Mouse (Mus musculus) monocyte, adult 5-6 weeks (primary cell): ENCODE results near the gene Klk1b3. TPM values are rescaled to one million over a fixed set of nuclear protein-coding genes. Genes with fewer than 3 reads are reported as not detected.
"Not testable (repeated sequence)": the region's sequence is repeated elsewhere in the genome, so short reads cannot be mapped to it uniquely, and the experiment has no call there.

Experiments used
- ATAC-seq: fragments of 153-309, 156-312 bp; replicated peaks from 2 replicates; pipeline ENCODE4 v1.8.0; 2017; ENCODE audit warnings: mild to moderate bottlenecking; ENCODE audit not compliant: low TSS enrichment, insufficient number of reproducible peaks, severe bottlenecking, poor library complexity, low FRiP score
- total RNA-seq: library from RNA; stranded (forward); fragments of 200-1000, 200-491, 200-594 nt; gene quantifications from 3 replicates; pipeline ENCODE4 v1.2.3, GENCODE M21; 2017

Gene Klk1b3
- total RNA-seq: not detected in 3 replicates

DNA sequence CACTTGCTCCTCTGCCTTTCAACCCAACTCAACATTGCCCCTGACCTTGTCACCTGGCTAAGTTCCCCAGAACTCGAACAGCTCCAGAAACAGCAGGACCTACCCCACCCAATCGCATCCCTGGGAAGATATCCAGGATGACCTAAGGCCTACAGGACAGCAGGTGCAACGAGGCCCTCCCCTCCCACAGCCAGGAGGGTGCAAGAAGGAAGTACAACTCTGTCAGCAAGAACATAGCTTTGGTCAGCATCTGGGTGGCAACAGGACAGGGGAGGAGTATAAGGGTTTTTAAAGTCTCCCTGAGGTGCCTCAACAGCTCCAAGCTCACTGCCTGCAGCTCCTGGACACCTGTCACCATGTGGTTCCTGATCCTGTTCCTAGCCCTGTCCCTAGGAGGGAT lies at the start of gene Klk1b3:
Klk1b3 (plus strand) TSS at position 301 of the 400 bp plus-strand sequence.
- no peak for ATAC-seq

- ATAC-seq: no peak
Observed at GRCm38 (mm10) chr7:44179299-44180045, 18.5 kb upstream of the Klk1b3 start.

DNA sequence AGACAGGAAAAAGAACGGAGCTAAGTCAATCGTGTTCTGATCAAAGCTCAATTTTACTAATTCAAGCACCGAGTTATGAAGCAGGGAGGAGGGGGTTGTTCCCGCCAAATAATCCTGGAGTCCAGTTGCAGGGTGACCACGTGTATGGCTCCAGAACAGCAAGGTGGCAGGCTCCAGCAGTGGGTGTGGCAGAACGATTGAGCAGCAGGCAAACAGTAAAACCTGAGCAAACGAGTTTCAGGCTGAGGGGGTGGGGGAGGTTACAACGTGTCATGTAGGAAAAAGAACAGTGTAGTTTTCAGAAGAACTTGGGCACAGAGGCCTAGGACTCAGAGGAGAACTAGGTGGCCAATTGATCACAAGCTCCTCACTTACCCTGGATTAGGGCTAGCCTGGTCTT lies 11.5 kb upstream of the Klk1b3 start:
- not testable (repeated sequence) for ATAC-seq

DNA sequence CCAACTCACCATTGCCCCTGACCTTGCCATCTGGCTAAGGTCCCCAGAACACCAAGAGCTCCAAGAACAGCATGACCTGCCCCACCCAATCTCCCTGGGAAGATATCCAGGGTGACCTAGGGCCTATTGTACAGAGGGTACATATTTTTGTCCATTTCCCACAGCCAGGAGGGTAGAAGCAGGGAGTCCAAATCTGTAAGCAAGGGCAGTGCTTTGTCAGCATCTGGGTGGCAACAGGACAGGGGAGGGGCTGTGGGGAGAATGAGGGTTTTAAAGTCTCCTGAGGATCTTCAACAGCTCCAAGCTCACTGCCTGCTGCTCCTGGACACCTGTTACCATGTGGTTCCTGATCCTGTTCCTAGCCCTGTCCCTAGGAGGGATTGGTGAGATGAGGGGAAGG lies 10.1 kb upstream of the Klk1b3 start, which contains the start of gene Klk1b24:
Klk1b24 (plus strand) TSS at position 301 of the 400 bp plus-strand sequence.
- ATAC-seq: not testable (repeated sequence)

- not testable (repeated sequence) for ATAC-seq
Observed at GRCm38 (mm10) chr7:44193466-44193865, 4.5 kb upstream of the Klk1b3 start.

DNA sequence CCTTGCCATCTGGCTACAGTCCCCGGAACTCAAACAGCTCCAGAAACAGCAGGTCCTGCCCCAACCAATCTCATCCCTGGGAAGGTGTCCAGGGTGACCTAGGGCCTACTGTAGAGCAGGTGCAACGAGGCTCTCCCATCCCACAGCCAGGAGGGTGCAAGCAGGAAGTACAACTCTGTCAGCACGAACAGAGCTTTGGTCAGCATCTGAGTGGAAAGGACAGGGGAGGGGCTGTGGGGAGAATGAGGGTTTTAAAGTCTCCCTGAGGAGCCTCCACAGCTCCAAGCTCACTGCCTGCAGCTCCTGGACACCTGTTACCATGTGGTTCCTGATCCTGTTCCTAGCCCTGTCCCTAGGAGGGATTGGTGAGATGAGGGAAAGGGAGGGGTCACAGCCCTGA lies 9.1 kb downstream of the Klk1b3 start, which contains the start of gene Klk1b4:
Klk1b4 (plus strand) TSS at position 301 of the 400 bp plus-strand sequence.
- ATAC-seq: not testable (repeated sequence)

GRCm38 (mm10) chr7:44208307-44208706 lies 10.3 kb downstream of the Klk1b3 start:
- no peak for ATAC-seq

GRCm38 (mm10) chr7:44215645-44216044 lies 17.7 kb downstream of the Klk1b3 start, which contains the start of gene Klk1b5:
Klk1b5 (plus strand) TSS chr7:44215945.
- ATAC-seq: no peak

DNA sequence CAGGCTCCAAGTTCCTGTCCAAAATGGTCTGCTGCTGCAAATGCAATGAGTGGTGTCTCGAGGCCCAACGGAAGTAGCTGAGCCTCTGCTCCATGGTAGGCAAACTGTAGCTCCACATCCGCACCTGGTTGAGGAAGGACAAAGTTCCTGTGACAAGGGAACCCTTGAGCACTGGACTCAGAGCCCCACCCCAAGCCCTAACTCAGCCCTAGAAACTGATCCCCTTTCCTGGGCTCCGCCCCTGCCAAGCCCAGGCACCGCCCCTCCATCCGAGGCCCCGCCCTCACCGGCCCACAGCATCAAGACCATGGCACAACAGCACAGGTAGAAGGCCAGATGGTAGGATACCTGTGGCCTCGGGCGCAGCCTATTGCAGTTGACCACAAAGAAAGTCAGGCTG lies 23.6 kb downstream of the Klk1b3 start:
- not testable (repeated sequence) for ATAC-seq

- ATAC-seq: not testable (repeated sequence)
Observed at GRCm38 (mm10) chr7:44222335-44222734, 24.3 kb downstream of the Klk1b3 start.

- ATAC-seq: no peak
Observed at GRCm38 (mm10) chr7:44225076-44225475, 27.1 kb downstream of the Klk1b3 start, which contains the start of gene Klk1. Klk1 (plus strand) TSS chr7:44225360.

GRCm38 (mm10) chr7:44235909-44236308 lies 37.9 kb downstream of the Klk1b3 start, which contains the start of gene Gm36864:
Gm36864 (plus strand) TSS chr7:44236177.
- ATAC-seq: no peak

DNA sequence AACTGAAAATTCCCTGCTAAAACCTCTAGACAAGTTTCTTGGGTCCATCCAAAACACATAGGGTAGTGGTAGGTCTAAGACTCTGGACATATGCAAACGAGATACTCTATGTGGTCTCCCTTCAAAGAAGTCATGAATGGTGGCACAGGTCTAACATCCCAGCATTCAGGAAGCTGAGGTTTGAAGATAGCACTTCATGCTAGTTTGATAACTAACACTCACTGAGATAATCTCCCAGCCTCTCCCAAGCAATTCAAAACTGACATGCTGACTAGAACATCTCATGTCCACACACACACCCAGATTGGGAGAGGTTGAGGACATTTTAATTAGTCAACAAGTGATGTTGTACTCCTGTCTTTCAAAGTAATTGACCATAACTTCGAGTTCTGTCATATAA lies 41.9 kb downstream of the Klk1b3 start:
- ATAC-seq: no peak

DNA sequence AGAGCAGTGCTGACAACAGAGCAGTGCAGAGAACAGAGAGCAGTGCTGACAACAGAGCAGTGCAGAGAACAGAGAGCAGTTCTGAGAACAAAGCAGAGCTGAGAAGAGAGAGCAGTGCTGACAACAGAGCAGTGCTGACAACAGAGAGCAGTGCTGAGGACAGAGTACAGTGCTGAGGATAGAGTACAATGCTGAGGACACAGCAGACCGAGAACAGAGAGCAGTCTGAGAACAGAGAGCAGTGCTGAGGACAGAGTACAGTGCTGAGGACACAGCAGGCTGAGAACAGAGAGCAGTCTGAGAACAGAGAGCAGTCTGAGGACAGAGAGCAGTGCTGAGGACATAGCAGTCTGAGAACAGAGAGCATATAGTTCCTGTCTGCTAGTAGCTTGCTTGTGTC lies 42.7 kb downstream of the Klk1b3 start:
- ATAC-seq: no peak

GRCm38 (mm10) chr7:44241163-44241562 lies 43.2 kb downstream of the Klk1b3 start:
- ATAC-seq: no peak

GRCm38 (mm10) chr7:44244080-44244479 lies 46.1 kb downstream of the Klk1b3 start:
- ATAC-seq: no peak

DNA sequence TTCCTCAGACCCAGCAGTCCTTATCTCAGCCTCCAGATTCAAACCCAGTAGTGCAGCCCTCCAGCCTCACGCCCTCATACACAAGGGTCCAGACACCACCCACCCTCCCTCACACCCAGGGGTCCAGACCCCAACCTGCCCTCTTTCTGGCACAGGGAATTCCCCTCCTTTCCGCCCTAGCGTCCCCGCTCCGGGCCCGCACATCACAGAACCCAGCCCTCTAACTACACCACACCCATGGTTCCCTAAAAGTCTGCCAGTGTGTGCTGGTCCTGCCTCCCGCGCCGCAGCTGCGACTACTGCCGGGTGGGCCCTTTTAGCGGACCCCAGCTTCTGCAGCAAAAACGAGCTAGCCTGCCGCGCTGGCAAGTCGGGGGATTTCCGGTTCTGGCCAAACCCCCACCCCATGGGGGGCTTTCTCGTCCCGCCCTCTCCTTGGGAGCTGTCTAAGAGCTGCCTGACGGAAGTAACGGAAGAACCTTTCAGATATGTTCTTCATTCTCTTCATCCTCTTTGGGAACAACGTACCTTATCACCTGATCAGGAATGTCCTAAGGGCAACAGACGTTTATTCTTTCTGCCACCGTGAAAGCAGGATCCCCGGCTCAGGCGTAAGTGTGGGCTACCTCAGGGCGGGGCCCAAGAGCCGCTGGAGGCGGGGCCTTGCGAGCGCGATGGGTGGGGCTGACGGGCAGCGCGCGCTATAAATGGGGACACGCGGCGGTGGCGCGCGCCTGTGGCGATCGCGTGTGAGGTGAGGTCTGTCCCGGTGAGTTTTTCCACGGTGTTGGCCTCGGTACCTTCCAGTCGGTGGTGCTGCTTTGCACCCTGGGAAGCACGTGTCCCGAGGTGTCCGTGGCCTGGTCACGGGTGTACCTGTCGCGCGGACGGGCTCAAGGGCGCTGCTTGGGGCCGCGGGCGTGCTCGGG lies 48.3 kb downstream of the Klk1b3 start, which contains the start of the genes 1700028J19Rik and 2410002F23Rik:
1700028J19Rik (minus strand) TSS at position 641 of the 929 bp plus-strand sequence.
2410002F23Rik (plus strand) TSS at position 668 of the 929 bp plus-strand sequence.
- ATAC-seq: peak; percentile 69

DNA sequence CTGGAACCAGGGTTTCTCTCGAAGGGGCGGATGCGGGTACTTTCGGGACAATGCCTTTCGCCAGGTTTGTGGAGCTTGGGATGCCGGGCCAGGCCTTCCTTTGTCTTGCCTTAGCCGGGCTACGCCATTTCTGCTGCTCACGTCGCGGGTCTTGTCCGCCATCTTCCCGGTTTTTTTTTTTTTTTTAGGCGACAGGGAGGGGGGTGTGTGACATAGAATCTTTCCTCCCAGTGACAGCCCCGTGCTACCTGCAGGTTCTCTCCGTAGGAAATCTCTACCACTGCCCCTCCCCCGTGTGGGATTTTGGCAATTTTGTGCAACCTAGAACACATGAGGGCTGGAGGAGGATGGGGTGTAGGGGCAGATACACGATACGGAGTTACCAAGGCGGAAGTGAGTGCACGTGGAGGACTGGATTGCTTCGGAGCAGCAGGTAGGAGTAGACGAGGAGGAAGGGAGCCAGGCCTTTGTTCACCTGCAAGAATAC lies 49.0 kb downstream of the Klk1b3 start:
- 0 out of 2 replicates have a peak, but pooled peaks have one; percentile 5 for ATAC-seq

DNA sequence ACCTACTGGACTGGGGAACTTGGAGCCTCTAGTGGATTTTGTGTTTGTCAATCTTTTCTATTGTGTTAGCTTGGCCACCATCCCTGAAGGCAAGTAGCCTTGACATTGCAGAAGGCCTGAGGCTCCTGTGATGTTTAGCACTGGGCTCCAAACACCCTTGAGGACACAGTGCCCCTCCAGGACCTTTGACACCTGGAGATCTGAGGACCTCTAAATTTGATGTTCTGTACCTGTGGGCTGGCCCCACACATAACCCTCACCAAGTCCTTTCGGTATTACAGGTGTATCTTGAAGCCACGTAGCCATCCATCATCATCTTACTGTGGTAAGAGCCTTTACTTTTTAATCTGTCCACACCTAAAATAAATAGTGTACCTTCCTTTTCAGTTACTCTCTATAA lies 50.0 kb downstream of the Klk1b3 start:
- ATAC-seq: no peak
